In the genomic region with DNA sequence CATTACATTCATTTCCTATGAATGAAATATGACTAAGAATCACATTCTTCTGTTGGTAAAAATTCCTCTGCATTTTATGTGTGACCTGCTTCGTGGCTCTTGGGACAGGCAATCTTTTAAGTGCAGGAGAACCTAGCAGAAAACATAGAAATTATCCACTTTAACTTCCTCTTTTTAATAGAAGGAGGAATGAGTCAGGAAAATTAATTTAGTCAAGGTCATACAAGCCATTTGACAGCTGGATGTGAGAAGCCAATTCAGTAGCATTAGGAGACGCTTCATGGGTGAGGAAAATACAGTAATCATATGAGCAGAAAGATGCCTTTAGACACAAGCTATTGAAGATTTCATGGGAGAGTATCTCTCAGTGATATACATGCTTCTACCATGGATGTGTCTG, we compare ENCODE assay signal across 25 mouse cellular contexts.
DNase-seq lines count a peak whose midpoint lies in the region; ATAC-seq and TF ChIP-seq lines count a peak whose summit lies in the region.
"Had no signal": no experiment of that assay in that cellular context is flagged by ENCODE, and none has a peak within 500 bp of the region (broad histone marks: within the 10 kb centered on the region; RNA-seq: fewer than 3 reads in every experiment).

No protein-coding gene starts in this region.

- peak; percentile 46; the same call in 1 of the 2 replicates for ATAC-seq in megakaryocyte progenitor cell, adult 5-6 weeks (replicated peaks; ENCODE audit: poor library complexity)
- no peak for ATAC-seq in intestine, embryonic 16.5 days
- ATAC-seq: forebrain, embryonic 13.5 days; forebrain, embryonic 16.5 days; Patski had no signal

- no peak overlapping the region for H3K9ac ChIP-seq in intestine, embryonic 16.5 days (ENCODE audit: low read depth, low read length)
- H3K9ac ChIP-seq: forebrain, embryonic 13.5 days; heart, embryonic 13.5 days; hindbrain, embryonic 12.5 days; hindbrain, embryonic 15.5 days had no signal

- H3K4me3 ChIP-seq in intestine, embryonic 16.5 days (ENCODE audit: low read length) = no peak overlapping the region
- H3K4me3 ChIP-seq: forebrain, embryonic 10.5 days; forebrain, embryonic 13.5 days; heart, adult 2 months; heart, embryonic 10.5 days; heart, embryonic 13.5 days; hindbrain, embryonic 12.5 days; hindbrain, embryonic 15.5 days had no signal

- TF ChIP-seq POLR2A in brain, embryonic 14.5 days (IDR thresholded peaks at IDR 0.05; ENCODE audit: borderline replicate concordance, extremely low read depth, insufficient read depth, insufficient read length, poor library complexity, severe bottlenecking) = no peak

- no peaks in the 10 kb centered on the region for H3K27me3 ChIP-seq in intestine, embryonic 16.5 days (replicated peaks; ENCODE audit: control insufficient read depth, insufficient read depth, low read length)
- H3K27me3 ChIP-seq: forebrain, embryonic 13.5 days; heart, embryonic 13.5 days; hindbrain, embryonic 12.5 days; hindbrain, embryonic 15.5 days had no signal

- DNase-seq in retina, postnatal 1 day = peak; percentile 1
- DNase-seq in retina, embryonic 14.5 days (ENCODE audit: low spot score) = no peak
- DNase-seq in brain, embryonic 14.5 days (ENCODE audit: low read depth) = peak; percentile 16
- DNase-seq in cerebellum, postnatal 36 days = no peak
- DNase-seq: adrenal gland, postnatal 10 days; adrenal gland, postnatal 36 days; cerebellum, adult 11 months; cerebellum, adult 2 months; cerebellum, adult 9-11 months; cerebellum, postnatal 25 days; gastrocnemius, postnatal 10 days; gastrocnemius, postnatal 36 days; heart, adult 2 months; heart, postnatal 14 days; heart, postnatal 4 days had no signal

- 73% methylated on average over 2 of the region's 2 CpGs for WGBS in intestine, embryonic 16.5 days

- no peak overlapping the region for H3K27ac ChIP-seq in intestine, embryonic 16.5 days (ENCODE audit: low read length)
- H3K27ac ChIP-seq: forebrain, embryonic 10.5 days; forebrain, embryonic 13.5 days; heart, adult 2 months; heart, embryonic 10.5 days; heart, embryonic 13.5 days; hindbrain, embryonic 12.5 days; hindbrain, embryonic 15.5 days had no signal

- no peaks in the 10 kb centered on the region for H3K4me1 ChIP-seq in intestine, embryonic 16.5 days (ENCODE audit: control insufficient read depth, insufficient read depth, low read length)
- H3K4me1 ChIP-seq: forebrain, embryonic 10.5 days; forebrain, embryonic 13.5 days; heart, embryonic 10.5 days; heart, embryonic 13.5 days; hindbrain, embryonic 12.5 days; hindbrain, embryonic 15.5 days had no signal

- no peaks in the 10 kb centered on the region for H3K36me3 ChIP-seq in intestine, embryonic 16.5 days (ENCODE audit: control insufficient read depth, insufficient read depth, low read length)
- H3K36me3 ChIP-seq: forebrain, embryonic 10.5 days; heart, embryonic 10.5 days; heart, embryonic 13.5 days; hindbrain, embryonic 12.5 days; hindbrain, embryonic 15.5 days had no signal

- TF ChIP-seq CTCF in brain, embryonic 14.5 days (IDR thresholded peaks at IDR 0.05; ENCODE audit: borderline replicate concordance, extremely low read depth, insufficient read depth, insufficient read length) = no peak

- H3K4me2 ChIP-seq in intestine, embryonic 16.5 days (ENCODE audit: low read depth, low read length) = no peak overlapping the region
- H3K4me2 ChIP-seq: forebrain, embryonic 13.5 days; heart, embryonic 13.5 days; hindbrain, embryonic 12.5 days; hindbrain, embryonic 15.5 days had no signal

- no peaks in the 10 kb centered on the region for H3K9me3 ChIP-seq in intestine, embryonic 16.5 days (ENCODE audit: control insufficient read depth, low read length)
- H3K9me3 ChIP-seq: forebrain, embryonic 10.5 days; forebrain, embryonic 13.5 days; heart, embryonic 13.5 days; hindbrain, embryonic 12.5 days; hindbrain, embryonic 15.5 days had no signal

Comparison
In these comparisons a context has a peak if more than half of its experiments do, and no peak if none do; other contexts are left out.
1. DNase-seq: peak in retina, postnatal 1 day (single experiment) and brain, embryonic 14.5 days (single experiment); none in retina, embryonic 14.5 days (single experiment) and cerebellum, postnatal 36 days (0 of 2).